Mouse (Mus musculus) liver, embryonic 13.5 days (tissue): ENCODE data around the gene Spag8. TPM values are rescaled to one million over a fixed set of nuclear protein-coding genes. Genes with fewer than 3 reads are reported as not detected.

Experiments
- ATAC-seq: fragments of 200-750 bp; cut with Nextera tagmentation; 2 replicates; pipeline ENCODE4 v1.8.0; 2017; ENCODE audit warnings: low read depth, mild to moderate bottlenecking, moderate number of reproducible peaks, moderate library complexity
- DNase-seq: peaks from one replicate; pipeline ENCODE4 v3.0.0; 2022
- H3K27ac ChIP-seq: fragments of 300-500 bp; sonication (generic); 2 replicates; pipeline ENCODE4 v1.5.1; 2015; ENCODE audit warnings: moderate library complexity, mild to moderate bottlenecking, inconsistent platforms
- H3K27me3 ChIP-seq: fragments of 300-500 bp; sonication (generic); 2 replicates; pipeline ENCODE4 v1.6.1; 2015; ENCODE audit warnings: mild to moderate bottlenecking, inconsistent platforms
- H3K36me3 ChIP-seq: fragments of 300-500 bp; sonication (generic); 2 replicates; pipeline ENCODE4 v1.6.1; 2015; ENCODE audit warnings: mild to moderate bottlenecking, inconsistent platforms
- H3K4me1 ChIP-seq: fragments of 300-500 bp; sonication (generic); replicated peaks from 2 replicates; pipeline ENCODE4 v1.6.1; 2015; ENCODE audit warnings: inconsistent platforms
- H3K4me2 ChIP-seq: fragments of 300-500 bp; sonication (generic); 2 replicates; pipeline ENCODE4 v1.6.1; 2015; ENCODE audit warnings: inconsistent platforms, mild to moderate bottlenecking, moderate library complexity
- H3K4me3 ChIP-seq: fragments of 300-500 bp; sonication (generic); replicated peaks from 2 replicates; pipeline ENCODE4 v1.5.1; 2015; ENCODE audit warnings: mild to moderate bottlenecking, inconsistent platforms
- H3K9ac ChIP-seq: fragments of 300-500 bp; sonication (generic); 2 replicates; pipeline ENCODE4 v1.6.1; 2015; ENCODE audit warnings: mild to moderate bottlenecking, inconsistent platforms
- H3K9me3 ChIP-seq: fragments of 300-500 bp; sonication (generic); replicated peaks from 2 replicates; pipeline ENCODE4 v1.6.1; 2016; ENCODE audit warnings: inconsistent platforms
- WGBS: fragments of 180-500 bp; shearing (Covaris S2); methylation state at CpG from one replicate; pipeline ENCODE4 v1.1.7; 2015; ENCODE audit not compliant: insufficient replicate concordance; 5-methylcytosine and 5-hydroxymethylcytosine counted together
- microRNA-seq: library from miRNA; unstranded; fragments of <30 nt; microRNA quantifications from one replicate; pipeline ENCODE4, GENCODE M21; 2016
- polyA plus RNA-seq: library from polyadenylated mRNA; unstranded; fragments of >200 nt; fragmentation: Nextera tagmentation; extraction: Ambion mirVana; gene quantifications from 2 replicates; pipeline ENCODE4 v1.2.1, GENCODE M21; 2015

Spag8 gene
- polyA plus RNA-seq, 1 experiment from 2014 or later: 0.12 TPM

DNA sequence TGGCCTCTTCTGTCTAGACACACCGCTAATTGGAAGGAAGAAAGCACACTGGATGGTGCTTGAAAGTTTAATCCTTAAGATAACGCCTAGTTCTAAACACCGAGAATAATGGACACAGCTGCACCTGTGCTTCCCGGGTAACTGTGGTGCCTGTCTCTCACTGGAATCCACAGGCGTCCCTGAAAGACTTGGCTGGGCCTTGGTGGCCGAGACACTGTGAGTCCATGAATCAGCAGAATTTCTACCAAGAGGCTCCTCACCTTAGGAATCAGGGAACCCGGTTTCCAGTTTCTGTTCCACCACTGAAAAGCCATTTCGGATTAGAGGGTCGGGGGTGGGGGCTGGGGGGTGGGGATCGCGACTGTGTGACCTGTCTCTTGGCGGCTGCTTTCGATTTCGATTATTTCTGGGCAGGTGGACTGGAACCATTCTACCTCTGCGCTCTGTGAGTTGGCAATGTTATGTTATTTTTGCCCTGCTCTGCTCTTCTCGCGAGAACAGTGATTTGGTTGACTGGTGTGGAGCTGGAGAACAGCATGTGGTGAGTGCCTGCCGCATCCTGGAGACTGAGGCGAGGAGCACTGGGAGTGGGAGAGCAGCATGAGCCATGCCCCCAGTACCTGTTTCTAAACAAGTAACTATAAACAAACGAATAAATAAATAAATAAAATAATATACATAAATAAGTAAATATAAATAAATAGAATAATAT, 24.1 kb downstream of the Spag8 start:
- ATAC-seq: peak; percentile 60
- H3K27me3 ChIP-seq: peaks cover 37% of the 10 kb centered on the region
- peaks cover 10% of the 10 kb centered on the region for H3K9me3 ChIP-seq
- H3K27ac ChIP-seq: peak overlapping the region; percentile 53; the same call in 1 of the 2 replicates
- DNase-seq: no peak
- no peaks in the 10 kb centered on the region for H3K36me3 ChIP-seq
- peak overlapping the region; percentile 16; the same call in 1 of the 2 replicates for H3K4me3 ChIP-seq
- 42% methylated on average over 20 of the region's 20 CpGs for WGBS
- H3K4me1 ChIP-seq: peaks cover 28% of the 10 kb centered on the region
- no peak overlapping the region; the same call in 1 of the 2 replicates for H3K9ac ChIP-seq
- peak overlapping the region; percentile 38 for H3K4me2 ChIP-seq

DNA sequence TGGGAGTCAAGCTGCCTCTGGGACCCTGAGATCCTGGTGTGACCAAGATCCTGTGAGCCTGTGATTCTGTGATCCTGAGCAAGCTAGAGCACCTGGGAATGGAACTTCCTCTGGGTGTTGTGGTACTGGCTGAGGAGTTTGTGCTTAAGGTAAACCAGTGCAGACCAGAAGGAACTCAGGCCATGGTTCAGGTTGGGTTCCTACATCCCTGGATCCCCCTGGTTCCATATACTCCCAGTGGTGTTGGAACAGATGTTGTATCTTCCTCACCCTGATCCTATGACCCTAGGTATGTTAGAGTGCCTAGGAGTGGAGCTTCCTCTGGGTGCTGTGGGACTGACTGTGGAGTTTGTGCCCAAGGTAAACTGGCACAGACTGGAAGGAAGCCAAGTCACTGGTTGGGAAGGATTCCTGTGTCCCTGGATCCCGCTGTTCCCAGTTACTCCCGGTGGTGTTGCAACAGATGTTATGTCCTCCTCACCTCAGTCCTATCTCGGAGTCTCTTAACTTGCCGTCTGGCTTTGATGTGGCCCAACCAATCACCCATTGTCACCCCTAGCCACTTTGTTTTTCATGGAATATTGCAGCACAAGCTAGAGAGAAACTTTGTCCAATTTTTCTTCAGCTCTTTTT, 33.1 kb downstream of the Spag8 start:
- no peak overlapping the region for H3K27ac ChIP-seq
- no peak overlapping the region for H3K9ac ChIP-seq
- H3K4me2 ChIP-seq: no peak overlapping the region
- no peak overlapping the region for H3K4me3 ChIP-seq
- H3K36me3 ChIP-seq: no peaks in the 10 kb centered on the region
- 0 out of 2 replicates have a peak, but pooled peaks cover 3% of the 10 kb centered on the region for H3K27me3 ChIP-seq
- H3K9me3 ChIP-seq: peaks cover 6% of the 10 kb centered on the region
- no peak for ATAC-seq
- WGBS: 72% methylated on average over 4 of the region's 4 CpGs
- DNase-seq: no peak
- no peaks in the 10 kb centered on the region for H3K4me1 ChIP-seq

DNA sequence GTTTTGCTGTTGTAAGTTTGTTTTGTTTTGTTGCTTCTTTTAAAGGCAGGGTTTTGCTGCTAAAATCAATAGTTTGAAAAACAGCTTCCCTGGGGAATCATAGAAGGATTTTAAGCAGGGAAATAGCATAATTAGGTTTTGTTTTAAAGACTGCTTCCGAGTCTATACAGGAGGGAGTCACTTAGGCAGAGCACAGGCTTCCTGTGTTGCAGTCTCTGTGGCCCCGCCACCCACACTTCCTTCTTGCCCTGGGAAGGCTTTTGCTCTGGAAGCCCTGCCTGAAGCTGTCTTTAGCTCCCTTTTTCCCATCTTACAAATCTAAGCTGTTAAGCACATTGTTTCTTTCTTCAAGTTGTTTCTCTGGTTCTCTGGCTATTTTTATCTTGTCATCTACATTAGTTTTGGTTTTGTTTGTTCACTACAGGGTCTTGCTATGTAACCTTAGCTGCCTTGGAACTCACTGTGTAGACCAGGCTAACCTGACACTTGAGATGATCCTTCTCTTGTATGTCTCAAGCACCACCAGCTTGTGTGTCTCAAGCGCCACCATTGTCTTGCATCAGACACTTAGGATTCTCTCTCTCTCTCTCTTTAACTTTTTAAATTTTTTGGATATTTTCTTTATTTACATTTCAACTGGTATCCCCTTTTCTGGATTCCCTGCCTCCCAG, 40.2 kb downstream of the Spag8 start:
- Histone ChIP-seq H3K9ac (peak overlapping the region; percentile 41; the same call in 1 of the 2 replicates), H3K36me3 (no peaks in the 10 kb centered on the region), H3K27me3 (no peaks in the 10 kb centered on the region), H3K9me3 (no peaks in the 10 kb centered on the region), H3K4me1 (peaks cover 27% of the 10 kb centered on the region), H3K4me3 (no peak overlapping the region), H3K27ac (peak overlapping the region; percentile 75), H3K4me2 (peak overlapping the region; percentile 54)
- WGBS: 32% methylated on average over 3 of the region's 3 CpGs
- DNase-seq (no peak), ATAC-seq (peak; percentile 81)

DNA sequence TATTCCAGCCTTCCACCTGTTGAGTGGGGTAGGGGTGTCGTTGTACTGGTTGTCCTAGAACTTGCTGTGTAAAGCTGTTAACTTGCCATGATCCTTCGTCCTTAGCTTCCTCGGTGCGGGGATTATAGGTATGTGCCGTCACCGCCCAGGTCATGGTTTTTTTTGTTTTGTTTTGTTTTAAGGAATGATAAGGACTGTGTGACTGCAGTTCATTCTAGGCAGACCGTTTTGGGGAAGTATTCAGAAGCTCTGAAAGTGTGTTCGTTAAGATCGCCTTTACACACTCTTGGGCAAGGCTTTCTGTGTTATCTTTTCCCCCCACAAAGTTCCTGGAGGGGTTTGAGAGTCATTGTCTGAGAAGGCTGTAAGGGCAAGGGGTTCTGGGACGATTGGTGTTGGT, 40.9 kb downstream of the Spag8 start:
- peaks cover 30% of the 10 kb centered on the region for H3K4me1 ChIP-seq
- H3K36me3 ChIP-seq: no peaks in the 10 kb centered on the region
- H3K27ac ChIP-seq: peak overlapping the region; percentile 75
- DNase-seq: no peak
- no peaks in the 10 kb centered on the region for H3K9me3 ChIP-seq
- no peaks in the 10 kb centered on the region for H3K27me3 ChIP-seq
- 10% methylated on average over 10 of the region's 10 CpGs for WGBS
- ATAC-seq: peak; percentile 87
- no peak overlapping the region; the same call in 1 of the 2 replicates for H3K4me3 ChIP-seq
- H3K9ac ChIP-seq: peak overlapping the region; percentile 42; the same call in 1 of the 2 replicates
- peak overlapping the region; percentile 54 for H3K4me2 ChIP-seq

DNA sequence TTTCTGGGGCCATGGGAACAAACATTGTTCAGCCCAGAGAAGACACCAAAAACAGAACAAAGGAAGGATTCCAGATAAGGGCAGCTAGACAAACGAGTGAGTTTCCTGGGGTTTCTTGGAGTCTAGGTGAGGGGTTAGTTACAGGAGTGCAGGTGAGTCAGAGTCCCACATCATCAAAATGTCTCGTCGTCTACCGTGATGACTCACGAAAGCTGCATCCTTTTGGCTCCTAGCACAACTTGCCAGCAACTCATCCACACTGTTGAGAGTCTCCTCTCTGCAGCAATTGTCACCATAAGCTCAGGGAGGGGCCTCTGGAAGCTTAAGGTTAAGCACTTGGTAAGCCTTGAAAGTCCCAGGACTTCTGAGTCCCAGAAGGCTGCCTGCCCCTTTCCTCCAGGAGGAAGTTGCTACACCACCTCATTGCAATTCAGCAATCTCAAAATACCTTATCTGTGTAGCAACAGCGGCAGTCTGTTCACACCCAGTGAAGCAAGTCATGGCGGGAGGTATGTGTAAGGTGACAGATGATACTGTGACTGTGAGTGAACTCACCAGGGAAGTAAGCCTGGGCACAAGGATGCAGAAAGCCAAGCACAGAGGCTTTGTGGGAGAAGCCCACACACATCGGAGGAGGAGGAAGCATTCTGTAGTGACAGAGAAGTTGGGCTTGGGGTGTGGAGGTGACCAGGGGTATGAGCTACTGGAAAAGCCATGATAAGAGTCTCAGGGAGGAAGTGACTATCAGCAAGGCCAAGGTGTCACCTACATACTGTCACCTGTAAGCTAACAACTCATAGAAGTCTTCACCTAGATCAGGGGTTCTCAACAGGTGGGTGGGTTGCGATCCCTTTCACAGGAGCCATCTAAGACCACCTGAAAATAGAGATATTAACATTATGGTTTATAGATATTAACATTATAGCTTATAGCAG, 48.4 kb downstream of the Spag8 start:
- peak overlapping the region; percentile 64 for H3K4me2 ChIP-seq
- ATAC-seq: peak; percentile 98
- no peaks in the 10 kb centered on the region for H3K9me3 ChIP-seq
- peak overlapping the region; percentile 62 for H3K9ac ChIP-seq
- H3K27ac ChIP-seq: peak overlapping the region; percentile 92
- no peaks in the 10 kb centered on the region for H3K27me3 ChIP-seq
- DNase-seq: peak; percentile 75
- 34% methylated on average over 9 of the region's 9 CpGs for WGBS
- H3K36me3 ChIP-seq: no peaks in the 10 kb centered on the region
- H3K4me3 ChIP-seq: peak overlapping the region; percentile 25
- peaks cover 67% of the 10 kb centered on the region for H3K4me1 ChIP-seq

DNA sequence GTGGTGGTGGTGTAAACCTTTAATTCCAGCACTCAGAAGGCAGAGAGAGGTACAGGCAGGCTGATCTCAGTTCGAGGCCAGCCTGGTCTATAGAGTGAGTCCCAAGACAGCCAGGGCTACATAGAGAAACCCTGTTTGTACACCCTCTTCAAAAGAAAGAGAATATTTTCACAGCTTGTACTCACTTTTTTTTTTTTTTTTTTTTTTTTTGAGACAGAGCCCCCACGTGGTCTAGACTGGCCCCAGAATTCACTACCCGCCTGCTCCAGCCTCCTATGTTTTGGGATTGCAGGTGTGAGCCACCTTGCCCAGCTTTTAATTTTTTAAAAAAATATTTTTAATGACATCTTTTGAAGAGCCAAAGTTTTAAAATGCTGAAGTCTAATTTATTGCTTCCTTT, 49.3 kb downstream of the Spag8 start:
- Histone ChIP-seq H3K4me3 (no peak overlapping the region), H3K4me2 (no peak overlapping the region; the same call in 1 of the 2 replicates), H3K27me3 (no peaks in the 10 kb centered on the region), H3K27ac (peak overlapping the region; percentile 92), H3K36me3 (no peaks in the 10 kb centered on the region), H3K4me1 (peaks cover 76% of the 10 kb centered on the region), H3K9me3 (no peaks in the 10 kb centered on the region), H3K9ac (no peak overlapping the region)
- no peak for ATAC-seq
- WGBS: 55% methylated on average over 3 of the region's 3 CpGs
- no peak for DNase-seq

Small RNAs within 50 kb of the gene (microRNA-seq; reads per million reads assigned to microRNA genes)
- gene Gm25262: not detected

Other genes starting within 250 kb of the Spag8 start
- gene Fam166b, start 224.5 kb downstream of the Spag8 start, polyA plus RNA-seq: not detected in 2 replicates
- 0.95 and 0.98 TPM in 2 replicates for gene Tesk1, start 211.7 kb downstream of the Spag8 start, polyA plus RNA-seq
- gene Cd72, start 199.0 kb downstream of the Spag8 start, polyA plus RNA-seq: 0.48 and 0.70 TPM in 2 replicates
- not detected in 2 replicates for gene Sit1, start 169.9 kb downstream of the Spag8 start, polyA plus RNA-seq
- gene Ccdc107, start 160.7 kb downstream of the Spag8 start, polyA plus RNA-seq: 34.2 and 34.3 TPM in 2 replicates
- gene Arhgef39, start 153.9 kb downstream of the Spag8 start, polyA plus RNA-seq: 29.4 and 35.8 TPM in 2 replicates
- 0.85 and 1.0 TPM in 2 replicates for gene Car9, start 146.6 kb downstream of the Spag8 start, polyA plus RNA-seq
- gene Tpm2, start 129.8 kb downstream of the Spag8 start, polyA plus RNA-seq: 28.8 and 31.9 TPM in 2 replicates
- 20.6 and 21.9 TPM in 2 replicates for gene Creb3, start 91.3 kb downstream of the Spag8 start, polyA plus RNA-seq
- gene Tln1, start 90.9 kb downstream of the Spag8 start, polyA plus RNA-seq: 38.6 and 42.4 TPM in 2 replicates
- gene Rgp1, start 74.9 kb downstream of the Spag8 start, polyA plus RNA-seq: 13.8 and 15.1 TPM in 2 replicates
- 16.5 and 18.1 TPM in 2 replicates for gene Gba2, start 74.7 kb downstream of the Spag8 start, polyA plus RNA-seq
- 0.60 TPM in 1 of 2 replicates, not detected in the other for gene Msmp, start 69.1 kb downstream of the Spag8 start, polyA plus RNA-seq
- 0.80 and 0.89 TPM in 2 replicates for gene Npr2, start 21.7 kb downstream of the Spag8 start, polyA plus RNA-seq
- gene Hint2, start 2.9 kb upstream of the Spag8 start, polyA plus RNA-seq: 66.4 and 66.9 TPM in 2 replicates
- gene Tmem8b, start 15.4 kb upstream of the Spag8 start, polyA plus RNA-seq: 0.19 and 0.23 TPM in 2 replicates
- 1.3 and 1.8 TPM in 2 replicates for gene Fam221b, start 15.6 kb upstream of the Spag8 start, polyA plus RNA-seq
- not detected in 2 replicates for gene Olfr70, start 47.2 kb upstream of the Spag8 start, polyA plus RNA-seq
- gene Olfr71, start 56.7 kb upstream of the Spag8 start, polyA plus RNA-seq: not detected in 2 replicates
- gene Hrct1, start 73.6 kb upstream of the Spag8 start, polyA plus RNA-seq: 0.09 and 0.17 TPM in 2 replicates
- not detected in 2 replicates for gene Spaar, start 76.4 kb upstream of the Spag8 start, polyA plus RNA-seq
- gene Olfr159, start 117.4 kb upstream of the Spag8 start, polyA plus RNA-seq: not detected in 2 replicates
- not detected in 2 replicates for gene Olfr156, start 170.3 kb upstream of the Spag8 start, polyA plus RNA-seq
- gene Olfr157, start 186.6 kb upstream of the Spag8 start, polyA plus RNA-seq: not detected in 2 replicates
- not detected in 2 replicates for gene Olfr155, start 198.0 kb upstream of the Spag8 start, polyA plus RNA-seq
- 2.1 and 2.3 TPM in 2 replicates for gene Reck, start 221.9 kb upstream of the Spag8 start, polyA plus RNA-seq